In genomic region chr6:38918728-38919127, GRCm38 (mm10) we compare ENCODE assay signal across 9 mouse cellular contexts. TPM values are rescaled to one million over a fixed set of nuclear protein-coding genes. Genes with fewer than 3 reads are reported as not detected.
DNase-seq lines count a peak whose midpoint lies in the region; ATAC-seq and TF ChIP-seq lines count a peak whose summit lies in the region.
"Had no signal": no experiment of that assay in that cellular context is flagged by ENCODE, and none has a peak within 500 bp of the region (broad histone marks: within the 10 kb centered on the region; RNA-seq: fewer than 3 reads in every experiment).

No protein-coding gene starts in this region.

- no peak for TF ChIP-seq POLR2A in heart, adult 2 months (IDR thresholded peaks at IDR 0.05; ENCODE audit: insufficient read depth, low read depth, low read length)

- H3K4me3 ChIP-seq in heart, embryonic 13.5 days: no peak overlapping the region
- no peak overlapping the region for H3K4me3 ChIP-seq in heart, adult 2 months
- H3K4me3 ChIP-seq in lung, postnatal 0 days (ENCODE audit: low read depth, low read length): no peak overlapping the region
- no peak overlapping the region; the same call in 1 of the 2 replicates for H3K4me3 ChIP-seq in liver, embryonic 16.5 days (ENCODE audit: low read depth, low read length)
- no peak overlapping the region for H3K4me3 ChIP-seq in stomach, postnatal 0 days (ENCODE audit: low read depth, low read length)
- no peak overlapping the region for H3K4me3 ChIP-seq in hindbrain, embryonic 16.5 days (ENCODE audit: low read length)

- no peaks in the 10 kb centered on the region for H3K9me3 ChIP-seq in heart, embryonic 13.5 days
- no peaks in the 10 kb centered on the region for H3K9me3 ChIP-seq in lung, postnatal 0 days (ENCODE audit: low read length)
- no peaks in the 10 kb centered on the region for H3K9me3 ChIP-seq in liver, embryonic 16.5 days (replicated peaks; ENCODE audit: control insufficient read depth, low read length)
- H3K9me3 ChIP-seq in stomach, postnatal 0 days (ENCODE audit: control insufficient read depth, low read length): no peaks in the 10 kb centered on the region
- no peaks in the 10 kb centered on the region for H3K9me3 ChIP-seq in hindbrain, embryonic 16.5 days (ENCODE audit: control insufficient read depth, low read length)

- no peaks in the 10 kb centered on the region for H3K79me2 ChIP-seq in heart, adult 2 months (replicated peaks; ENCODE audit: control insufficient read depth, insufficient read depth, low read length)

- 86% methylated on average over 4 of the region's 4 CpGs for WGBS in heart, embryonic 13.5 days
- WGBS in heart, adult 2 months: 85% methylated on average over 4 of the region's 4 CpGs
- WGBS in lung, postnatal 0 days: 54% methylated on average over 4 of the region's 4 CpGs
- 54% methylated on average over 4 of the region's 4 CpGs for WGBS in liver, embryonic 16.5 days (ENCODE audit: insufficient replicate concordance)
- 68% methylated on average over 4 of the region's 4 CpGs for WGBS in stomach, postnatal 0 days
- WGBS in hindbrain, embryonic 16.5 days: 91% methylated on average over 4 of the region's 4 CpGs

- intact Hi-C loops in heart, adult 2 months (cut with DNase I): no loop called here
- intact Hi-C loops in left cerebral cortex, postnatal 14 days (cut with DNase I): no loop called here

- no peak for ATAC-seq in heart, embryonic 13.5 days (ENCODE audit: extremely low read depth, insufficient number of reproducible peaks, low FRiP score, low TSS enrichment)
- no peak for ATAC-seq in lung, postnatal 0 days
- ATAC-seq in liver, embryonic 16.5 days (ENCODE audit: low read depth): no peak
- no peak for ATAC-seq in stomach, postnatal 0 days (ENCODE audit: low FRiP score, low TSS enrichment)
- ATAC-seq in hindbrain, embryonic 16.5 days: no peak

- no peak overlapping the region for H3K9ac ChIP-seq in heart, embryonic 13.5 days
- H3K9ac ChIP-seq in heart, adult 2 months (ENCODE audit: low read depth, low read length): no peak overlapping the region
- no peak overlapping the region for H3K9ac ChIP-seq in lung, postnatal 0 days (replicated peaks; ENCODE audit: low read depth)
- peak overlapping the region; percentile 26 for H3K9ac ChIP-seq in liver, embryonic 16.5 days (ENCODE audit: low read depth, low read length)
- H3K9ac ChIP-seq in stomach, postnatal 0 days (ENCODE audit: low read length): no peak overlapping the region
- no peak overlapping the region for H3K9ac ChIP-seq in hindbrain, embryonic 16.5 days (ENCODE audit: low read depth, low read length)

- DNase-seq in heart, adult 2 months: no peak
- no peak for DNase-seq in lung, postnatal 0 days (ENCODE audit: low spot score)
- no peak for DNase-seq in lung, postnatal 14 days
- DNase-seq in stomach, postnatal 0 days (ENCODE audit: low spot score): no peak
- DNase-seq in left cerebral cortex, postnatal 14 days (ENCODE audit: low spot score in 2 of 2): no peak
- DNase-seq: thymus, postnatal 25 days had no signal

- no peak for TF ChIP-seq EP300 in heart, adult 2 months (IDR thresholded peaks at IDR 0.05; ENCODE audit: insufficient read depth, low read depth, low read length)
- TF ChIP-seq EP300 in lung, postnatal 0 days (IDR thresholded peaks at IDR 0.05): no peak
- TF ChIP-seq EP300 in stomach, postnatal 0 days (optimal IDR thresholded peaks at IDR 0.05): no peak

- no peak overlapping the region for H3K27ac ChIP-seq in heart, embryonic 13.5 days (replicated peaks)
- H3K27ac ChIP-seq in heart, adult 2 months: no peak overlapping the region
- peak overlapping the region; percentile 33; the same call in 1 of the 2 replicates for H3K27ac ChIP-seq in lung, postnatal 0 days (ENCODE audit: low read length)
- H3K27ac ChIP-seq in liver, embryonic 16.5 days (ENCODE audit: low read length): peak overlapping the region; percentile 100
- H3K27ac ChIP-seq in stomach, postnatal 0 days (replicated peaks): peak overlapping the region; percentile 69
- H3K27ac ChIP-seq in hindbrain, embryonic 16.5 days (ENCODE audit: low read depth, low read length): no peak overlapping the region

- H3K4me1 ChIP-seq in heart, embryonic 13.5 days: peaks cover 72% of the 10 kb centered on the region
- H3K4me1 ChIP-seq in heart, adult 2 months (ENCODE audit: control insufficient read depth, insufficient read depth, low read length): no peaks in the 10 kb centered on the region
- H3K4me1 ChIP-seq in lung, postnatal 0 days (ENCODE audit: insufficient read depth, low read depth, low read length): peaks cover 13% of the 10 kb centered on the region
- peaks cover 96% of the 10 kb centered on the region for H3K4me1 ChIP-seq in liver, embryonic 16.5 days (ENCODE audit: control insufficient read depth, low read depth, low read length)
- no peaks in the 10 kb centered on the region for H3K4me1 ChIP-seq in stomach, postnatal 0 days (replicated peaks; ENCODE audit: control insufficient read depth, insufficient read depth)
- peaks cover 3% of the 10 kb centered on the region for H3K4me1 ChIP-seq in hindbrain, embryonic 16.5 days (ENCODE audit: control insufficient read depth, insufficient read depth, low read depth, low read length)

- H3K36me3 ChIP-seq in heart, embryonic 13.5 days: no peaks in the 10 kb centered on the region
- no peaks in the 10 kb centered on the region for H3K36me3 ChIP-seq in heart, adult 2 months (ENCODE audit: control insufficient read depth, insufficient read depth, low read length)
- no peaks in the 10 kb centered on the region for H3K36me3 ChIP-seq in lung, postnatal 0 days (ENCODE audit: insufficient read depth, low read length)
- H3K36me3 ChIP-seq in liver, embryonic 16.5 days (ENCODE audit: control insufficient read depth, insufficient read depth): no peaks in the 10 kb centered on the region
- no peaks in the 10 kb centered on the region for H3K36me3 ChIP-seq in stomach, postnatal 0 days (ENCODE audit: control insufficient read depth, insufficient read depth, low read length)
- no peaks in the 10 kb centered on the region for H3K36me3 ChIP-seq in hindbrain, embryonic 16.5 days (ENCODE audit: control insufficient read depth, insufficient read depth, low read length)

- no peak for TF ChIP-seq CTCF in heart, adult 2 months (IDR thresholded peaks at IDR 0.05)
- TF ChIP-seq CTCF in lung, postnatal 0 days (IDR thresholded peaks at IDR 0.05): no peak
- no peak for TF ChIP-seq CTCF in stomach, postnatal 0 days (IDR thresholded peaks at IDR 0.05; ENCODE audit: low read depth)

- H3K27me3 ChIP-seq in heart, embryonic 13.5 days (replicated peaks): no peaks in the 10 kb centered on the region
- no peaks in the 10 kb centered on the region for H3K27me3 ChIP-seq in heart, adult 2 months (ENCODE audit: control insufficient read depth, insufficient read depth, low read length)
- no peaks in the 10 kb centered on the region for H3K27me3 ChIP-seq in lung, postnatal 0 days (replicated peaks; ENCODE audit: insufficient read depth, low read length)
- H3K27me3 ChIP-seq in liver, embryonic 16.5 days (ENCODE audit: control insufficient read depth, insufficient read depth, low read depth, low read length): no peaks in the 10 kb centered on the region
- no peaks in the 10 kb centered on the region for H3K27me3 ChIP-seq in stomach, postnatal 0 days (ENCODE audit: control insufficient read depth, insufficient read depth, low read length)
- H3K27me3 ChIP-seq in hindbrain, embryonic 16.5 days (replicated peaks; ENCODE audit: control insufficient read depth, insufficient read depth, low read length): no peaks in the 10 kb centered on the region

- H3K4me2 ChIP-seq in heart, embryonic 13.5 days: peak overlapping the region; percentile 7; the same call in 1 of the 2 replicates
- H3K4me2 ChIP-seq in lung, postnatal 0 days (replicated peaks; ENCODE audit: low read depth, low read length): no peak overlapping the region; the same call in 1 of the 2 replicates
- peak overlapping the region; percentile 14 for H3K4me2 ChIP-seq in liver, embryonic 16.5 days (ENCODE audit: low read depth, low read length)
- H3K4me2 ChIP-seq in stomach, postnatal 0 days (replicated peaks; ENCODE audit: low read depth): 0 out of 2 replicates have a peak overlapping the region, but pooled peaks have one; percentile 5
- H3K4me2 ChIP-seq in hindbrain, embryonic 16.5 days (ENCODE audit: low read length): no peak overlapping the region

RNA-seq across cellular contexts. Expression of gene Hipk2, which starts 42.8 kb away (rescaled TPM):
- 9.5 and 10.4 TPM in 2 replicates for polyA plus RNA-seq in heart, embryonic 13.5 days (2015; fragmentation: Nextera tagmentation; extraction: Ambion mirVana)
- total RNA-seq in heart, adult 2 months (2021): 10 to 100 TPM; 91.0 to 98.5 TPM
- 35.9 and 51.3 TPM in 2 replicates for polyA plus RNA-seq in heart, adult 2 months (2012; rRNA removed)
- polyA plus RNA-seq in lung, postnatal 0 days (2015; fragmentation: Nextera tagmentation; extraction: Ambion mirVana): 18.4 and 23.0 TPM in 2 replicates
- polyA plus RNA-seq in liver, embryonic 16.5 days (2015; fragmentation: Nextera tagmentation; extraction: Ambion mirVana): 17.5 and 19.8 TPM in 2 replicates
- polyA plus RNA-seq in stomach, postnatal 0 days (2015; fragmentation: Nextera tagmentation; extraction: Ambion mirVana): 13.7 and 13.9 TPM in 2 replicates
- 10 to 100 TPM; 48.3 to 52.3 TPM for total RNA-seq in left cerebral cortex, postnatal 14 days (2021)
- polyA plus RNA-seq in hindbrain, embryonic 16.5 days (2015; fragmentation: Nextera tagmentation; extraction: Ambion mirVana): 30.3 and 33.5 TPM in 2 replicates

RNA-seq across cellular contexts. Expression of gene Tbxas1, which starts 43.5 kb away (rescaled TPM):
- polyA plus RNA-seq in heart, embryonic 13.5 days (2015; fragmentation: Nextera tagmentation; extraction: Ambion mirVana): 2.4 TPM in 2 replicates
- 1 to 10 TPM; 2.1 to 2.7 TPM for total RNA-seq in heart, adult 2 months (2021)
- 1.9 and 2.7 TPM in 2 replicates for polyA plus RNA-seq in heart, adult 2 months (2012; rRNA removed)
- polyA plus RNA-seq in lung, postnatal 0 days (2015; fragmentation: Nextera tagmentation; extraction: Ambion mirVana): 5.3 and 5.5 TPM in 2 replicates
- polyA plus RNA-seq in liver, embryonic 16.5 days (2015; fragmentation: Nextera tagmentation; extraction: Ambion mirVana): 10.8 and 12.8 TPM in 2 replicates
- polyA plus RNA-seq in stomach, postnatal 0 days (2015; fragmentation: Nextera tagmentation; extraction: Ambion mirVana): 1.9 and 2.0 TPM in 2 replicates
- total RNA-seq in left cerebral cortex, postnatal 14 days (2021): 1 to 10 TPM; 2.9 to 3.0 TPM
- 2.0 and 2.9 TPM in 2 replicates for polyA plus RNA-seq in hindbrain, embryonic 16.5 days (2015; fragmentation: Nextera tagmentation; extraction: Ambion mirVana)

Comparison
In these comparisons a context has a peak if more than half of its experiments do, and no peak if none do; other contexts are left out.
1. H3K27ac ChIP-seq: peak in lung, postnatal 0 days (single experiment), liver, embryonic 16.5 days (single experiment) and stomach, postnatal 0 days (single experiment); none in heart, embryonic 13.5 days (single experiment), heart, adult 2 months (single experiment) and hindbrain, embryonic 16.5 days (single experiment).
2. H3K4me2 ChIP-seq: peak in heart, embryonic 13.5 days (single experiment), liver, embryonic 16.5 days (single experiment) and stomach, postnatal 0 days (single experiment); none in lung, postnatal 0 days (single experiment) and hindbrain, embryonic 16.5 days (single experiment).